Mouse (Mus musculus) spleen, adult 2 months (tissue): ENCODE results near the gene 9930111J21Rik2. TPM values are rescaled to one million over a fixed set of nuclear protein-coding genes. Genes with fewer than 3 reads are reported as not detected.
"Not testable (repeated sequence)": the region's sequence is repeated elsewhere in the genome, so short reads cannot be mapped to it uniquely, and the experiment has no call there.

ENCODE experiments used
- DNase-seq, 2 experiments: peaks; one replicate each; pipeline versions ENCODE4 v3.0.0 to v3.0.0-alpha.2; 2012 to 2021; ENCODE audit warnings: low spot score in 2 of 2, low read depth in 1 of 2
- H3K27ac ChIP-seq: fragments of 200-500 bp; 2 replicates; pipeline ENCODE4 v1.5.1; 2012; ENCODE audit warnings: low read length, inconsistent platforms; ENCODE audit not compliant: insufficient read depth
- H3K27me3 ChIP-seq: fragments of 200-500 bp; 2 replicates; pipeline ENCODE4 v1.6.1; 2012; ENCODE audit warnings: mild to moderate bottlenecking, moderate library complexity, low read length, inconsistent platforms; ENCODE audit not compliant: control insufficient read depth, insufficient read depth
- H3K36me3 ChIP-seq: fragments of 200-500 bp; 2 replicates; pipeline ENCODE4 v1.6.1; 2012; ENCODE audit warnings: mild to moderate bottlenecking, low read length, inconsistent platforms; ENCODE audit not compliant: control insufficient read depth, insufficient read depth
- H3K4me1 ChIP-seq: fragments of 200-500 bp; 2 replicates; pipeline ENCODE4 v1.6.1; 2011; ENCODE audit warnings: inconsistent platforms; ENCODE audit not compliant: control insufficient read depth, insufficient read depth, insufficient read length
- H3K4me3 ChIP-seq: fragments of 200-500 bp; 2 replicates; pipeline ENCODE4 v1.5.1; 2011; ENCODE audit warnings: mild to moderate bottlenecking, inconsistent platforms; ENCODE audit not compliant: insufficient read depth, insufficient read length; ENCODE audit errors: extremely low read depth
- WGBS: fragments of 180-500 bp; shearing (Covaris S2); methylation state at CpG from one replicate; pipeline ENCODE4 v1.1.7; 2018; 5-methylcytosine and 5-hydroxymethylcytosine counted together
- polyA plus RNA-seq: library from polyadenylated mRNA; depleted of rRNA; stranded (reverse); fragments of >200 nt; gene quantifications from 2 replicates; pipeline ENCODE4 v1.2.3, GENCODE M21; 2012

The 9930111J21Rik2 gene
- polyA plus RNA-seq, 1 experiment: 11.0 TPM

DNA sequence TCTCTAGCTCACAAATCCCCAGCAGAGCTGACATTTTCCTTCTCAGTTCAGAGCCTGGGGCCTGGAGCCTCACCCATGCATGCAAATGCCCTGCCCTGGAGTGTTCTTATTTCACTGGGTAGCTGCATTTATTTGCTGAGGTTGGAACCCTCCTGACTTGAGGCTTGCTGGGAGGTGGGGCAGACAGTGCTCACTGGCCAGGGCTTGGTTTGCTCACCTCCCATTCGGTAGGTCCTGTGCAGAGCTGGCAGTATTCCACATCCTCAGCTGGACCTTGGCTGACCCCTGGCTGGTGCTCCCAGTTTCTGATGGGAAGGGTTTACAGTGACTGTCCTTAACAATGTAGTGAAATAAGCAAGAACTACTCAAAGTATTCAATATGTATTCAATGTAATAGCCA, 44.3 kb downstream of the 9930111J21Rik2 start:
- 79% methylated on average over 1 of the region's 1 CpGs for WGBS
- not testable (repeated sequence) for DNase-seq, H3K36me3 ChIP-seq, H3K27me3 ChIP-seq, H3K27ac ChIP-seq, H3K4me1 ChIP-seq, H3K4me3 ChIP-seq

DNA sequence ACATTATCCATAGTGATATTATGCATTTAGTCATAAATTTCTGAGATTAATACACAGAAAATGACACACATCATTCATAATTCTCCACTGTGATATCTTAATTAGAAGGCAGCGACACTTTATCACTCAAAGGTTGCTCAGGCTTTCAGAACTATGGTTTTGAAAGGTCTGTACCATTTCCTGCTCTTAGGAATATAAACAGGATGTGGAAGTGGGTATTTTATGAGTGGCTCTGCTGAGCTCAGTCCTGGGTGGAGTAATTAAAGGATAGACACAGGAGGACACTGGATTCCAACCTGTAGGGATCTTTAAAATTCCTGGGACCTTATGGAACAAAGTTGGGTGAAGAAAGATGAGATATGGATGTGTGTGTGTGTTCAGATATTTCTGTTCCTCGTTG, 44.7 kb downstream of the 9930111J21Rik2 start:
- H3K4me1 ChIP-seq, H3K27me3 ChIP-seq, H3K36me3 ChIP-seq, DNase-seq, H3K4me3 ChIP-seq, H3K27ac ChIP-seq: not testable (repeated sequence)
- WGBS: 28% methylated on average over 2 of the region's 2 CpGs

DNA sequence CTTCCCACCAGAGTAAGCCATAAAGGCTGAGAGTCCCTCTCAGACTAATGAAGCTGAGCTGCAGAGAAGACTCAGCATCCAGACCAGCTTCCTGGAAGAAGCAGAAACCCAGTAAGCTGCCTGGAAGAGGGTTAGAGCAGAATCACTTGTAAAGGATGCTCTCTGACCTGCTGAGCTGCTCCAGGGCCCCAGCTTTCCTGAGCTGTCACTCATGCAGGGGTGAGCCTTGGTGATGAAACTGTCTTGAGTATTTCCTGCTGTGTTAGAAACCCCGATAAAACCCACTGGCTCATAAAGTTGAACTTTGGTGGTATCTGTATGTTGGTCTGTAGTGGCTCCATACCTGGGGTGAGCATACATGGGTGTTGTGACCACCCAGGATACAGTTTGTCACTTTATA, 50.6 kb downstream of the 9930111J21Rik2 start:
- H3K4me1 ChIP-seq, DNase-seq, H3K36me3 ChIP-seq, H3K4me3 ChIP-seq, H3K27ac ChIP-seq, H3K27me3 ChIP-seq: not testable (repeated sequence)
- WGBS: 14% methylated on average over 1 of the region's 1 CpGs

DNA sequence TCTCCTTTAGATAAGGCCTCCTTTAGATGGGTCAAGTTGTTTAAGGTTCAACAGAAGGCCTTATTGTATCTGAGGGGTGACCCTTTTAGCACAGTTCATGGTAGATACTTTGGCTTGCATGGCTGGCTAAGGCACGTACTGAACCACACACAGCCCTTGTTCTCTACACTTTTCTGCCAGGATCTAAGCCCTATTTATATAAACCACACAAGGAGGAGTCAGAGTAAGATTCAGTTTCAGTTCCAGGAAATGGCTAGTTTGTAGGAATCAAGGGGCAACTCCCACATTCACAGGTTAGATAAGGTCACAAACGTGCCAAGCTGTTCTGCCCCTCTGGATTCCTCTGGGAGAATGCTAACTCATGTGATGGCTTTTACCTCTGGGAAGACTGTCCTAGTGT, 57.0 kb downstream of the 9930111J21Rik2 start, which contains the start of gene Tgtp1:
TSS of gene Tgtp1 (minus strand) at position 155 of the 400 bp plus-strand sequence.
- peak within 1 kb of the TSS; percentile 59; the same call in 1 of the 2 replicates for H3K27ac ChIP-seq
- not testable (repeated sequence) for DNase-seq

DNA sequence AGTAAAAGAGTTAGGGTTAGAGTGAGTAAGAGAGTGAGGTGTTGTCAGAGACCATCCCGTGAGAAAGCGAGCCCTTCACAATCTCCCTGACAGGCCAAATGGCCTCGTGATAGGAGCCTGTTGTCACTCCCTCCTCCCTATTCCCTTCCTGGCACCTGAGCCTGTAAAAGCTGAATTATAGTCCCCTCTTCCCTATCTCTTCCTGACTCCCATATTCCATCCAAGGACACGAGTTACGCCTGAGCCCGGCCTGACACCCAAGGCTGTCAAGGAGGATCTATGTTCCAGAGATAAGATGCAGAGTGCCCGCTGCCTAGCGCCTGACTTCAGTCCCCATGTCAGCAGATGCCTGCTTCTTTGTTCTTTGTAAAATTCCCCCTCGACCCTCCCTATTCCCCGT, 57.7 kb downstream of the 9930111J21Rik2 start:
- not testable (repeated sequence) for H3K36me3 ChIP-seq, H3K27me3 ChIP-seq, DNase-seq, H3K27ac ChIP-seq, H3K4me3 ChIP-seq
- WGBS: 73% methylated on average over 10 of the region's 10 CpGs
- peaks cover 18% of the 10 kb centered on the region for H3K4me1 ChIP-seq

More for the DNA sequence above, 57.0 kb downstream of the 9930111J21Rik2 start, which contains the start of gene Tgtp1:
- not testable (repeated sequence) for H3K36me3 ChIP-seq, H3K27me3 ChIP-seq, H3K4me3 ChIP-seq
- WGBS: 8% methylated on average over 2 of the region's 2 CpGs
- H3K4me1 ChIP-seq: peaks cover 18% of the 10 kb centered on the region

DNA sequence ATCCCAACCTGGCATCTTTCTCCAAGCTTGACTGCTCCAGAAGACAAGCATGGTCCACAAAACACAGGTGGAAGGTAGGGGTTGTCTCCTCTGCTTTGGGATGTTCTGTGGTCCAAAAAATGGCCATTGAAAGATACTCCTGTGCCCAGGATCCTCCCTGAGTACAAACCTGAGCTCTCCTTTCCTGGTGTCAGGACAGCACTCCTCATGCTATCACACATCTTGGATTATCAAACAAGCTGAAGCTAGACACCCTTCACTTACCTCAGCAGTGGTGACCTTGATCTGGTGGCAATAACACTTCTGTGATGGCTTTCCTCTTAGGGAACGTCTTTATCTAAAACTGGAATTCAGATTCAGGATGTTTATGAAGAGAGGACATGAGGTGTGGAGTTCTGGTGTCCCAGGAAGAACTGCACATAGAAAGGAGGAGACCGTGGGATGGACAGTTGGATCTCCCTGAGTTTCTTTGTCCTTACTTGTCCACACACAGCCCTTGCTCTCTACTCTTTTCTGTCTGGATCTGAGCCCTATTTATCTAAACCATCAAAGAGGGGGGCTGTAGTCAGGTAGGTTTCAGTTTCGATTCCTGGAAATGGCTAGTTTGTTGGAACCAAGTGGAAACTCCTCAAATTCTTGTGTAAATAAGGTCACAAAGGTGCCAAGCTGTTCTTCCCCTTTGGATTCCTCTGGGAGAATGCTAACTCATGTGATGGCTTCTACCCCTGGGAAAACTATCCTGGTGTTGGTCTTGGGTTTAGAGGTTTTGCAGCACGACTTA, 59.1 kb downstream of the 9930111J21Rik2 start, which contains the start of gene Gm12185:
TSS of gene Gm12185 (minus strand) at position 487 of the 781 bp plus-strand sequence.
- DNase-seq, H3K27me3 ChIP-seq, H3K36me3 ChIP-seq: not testable (repeated sequence)
- H3K4me3 ChIP-seq: peak within 1 kb of the TSS; percentile 23; the same call in 1 of the 2 replicates
- peak within 1 kb of the TSS; percentile 37; the same call in 1 of the 2 replicates for H3K27ac ChIP-seq
- peaks cover 18% of the 10 kb centered on the region for H3K4me1 ChIP-seq
- 28% methylated on average over 4 of the region's 4 CpGs for WGBS

DNA sequence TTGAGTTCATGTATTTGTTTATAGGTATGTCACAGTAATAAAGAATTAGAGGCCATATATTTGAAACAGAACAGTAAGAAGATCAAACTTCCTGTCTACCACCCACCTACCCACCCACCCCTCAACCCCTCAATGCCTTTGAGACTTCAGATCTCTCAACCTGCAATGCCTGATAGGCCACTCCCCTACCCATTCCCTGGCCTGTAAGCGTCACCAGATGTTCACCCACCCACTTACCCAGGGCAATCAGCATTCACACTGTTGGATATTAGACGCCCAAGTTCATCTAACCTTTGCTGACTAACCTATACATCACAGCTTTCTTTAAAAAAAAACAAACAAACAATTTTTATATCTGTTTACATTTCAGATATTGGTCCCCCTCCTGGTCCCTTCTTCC, 61.1 kb downstream of the 9930111J21Rik2 start:
- peaks cover 18% of the 10 kb centered on the region for H3K4me1 ChIP-seq
- H3K4me3 ChIP-seq, H3K27me3 ChIP-seq, DNase-seq, H3K36me3 ChIP-seq, H3K27ac ChIP-seq: not testable (repeated sequence)
- 29% methylated on average over 2 of the region's 2 CpGs for WGBS

DNA sequence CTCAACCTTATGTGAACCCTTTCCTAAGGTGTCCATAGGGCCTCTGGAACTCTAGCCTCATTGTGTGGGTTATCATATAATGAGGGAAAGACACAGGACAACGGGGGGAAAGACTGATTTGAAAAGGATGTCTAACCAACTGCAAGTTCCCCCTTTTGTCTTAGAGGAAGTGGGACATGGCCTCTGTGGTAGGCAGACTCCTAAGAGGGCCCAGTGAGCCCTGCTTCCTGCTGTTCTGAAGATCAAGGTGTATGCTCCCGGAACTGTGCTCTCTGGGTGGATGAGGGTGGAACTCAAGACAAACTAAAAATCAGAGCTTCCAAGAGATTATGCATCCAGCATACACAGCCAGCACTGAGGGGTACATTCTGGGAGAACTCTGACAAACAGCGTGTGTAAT, 62.8 kb downstream of the 9930111J21Rik2 start:
- H3K36me3 ChIP-seq, H3K4me1 ChIP-seq, H3K27me3 ChIP-seq, H3K4me3 ChIP-seq, DNase-seq: not testable (repeated sequence)
- 26% methylated on average over 2 of the region's 3 CpGs for WGBS
- H3K27ac ChIP-seq: peak overlapping the region; percentile 45; the same call in 1 of the 2 replicates

DNA sequence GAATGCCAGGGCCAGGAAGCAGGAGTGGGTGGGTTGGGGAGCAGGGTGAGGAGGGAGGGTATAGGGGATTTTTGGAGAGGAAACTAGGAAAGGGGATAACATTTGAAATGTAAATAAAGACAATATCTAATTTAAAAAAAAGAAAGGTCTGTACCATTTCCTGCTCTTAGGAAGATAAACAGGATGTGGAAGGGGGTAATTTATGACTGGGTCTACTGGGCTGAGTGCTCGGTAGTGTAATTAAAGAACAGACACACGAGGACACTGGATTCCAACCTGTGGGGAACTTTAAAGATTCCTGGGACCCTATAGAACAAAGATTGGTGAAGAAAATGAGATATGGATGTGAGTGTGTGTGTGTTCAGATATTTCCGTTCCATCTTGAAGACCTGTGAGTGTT, 68.2 kb downstream of the 9930111J21Rik2 start:
- not testable (repeated sequence) for H3K4me1 ChIP-seq, H3K27ac ChIP-seq, H3K36me3 ChIP-seq, H3K27me3 ChIP-seq, H3K4me3 ChIP-seq, DNase-seq
- no CpG with 5 or more reads among the region's 3 CpGs for WGBS

DNA sequence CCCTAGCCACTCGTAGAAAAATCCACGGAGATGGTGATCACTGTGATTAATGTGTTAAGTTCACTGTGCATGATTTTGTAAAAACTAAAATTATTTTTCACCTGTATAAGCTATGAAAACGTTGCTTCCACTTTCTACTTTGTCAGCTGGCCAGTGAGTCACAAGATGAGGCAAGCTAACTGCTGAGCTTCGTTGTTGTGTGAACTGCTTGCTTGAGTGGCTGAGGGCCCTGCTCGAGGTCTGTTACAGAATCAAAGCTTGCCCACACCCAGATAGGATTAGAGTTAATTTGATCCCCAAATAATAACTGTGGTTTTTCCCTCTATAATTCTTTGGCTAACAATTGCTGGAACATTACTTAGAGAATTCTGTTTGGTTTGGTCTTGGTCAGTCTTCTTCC, 71.0 kb downstream of the 9930111J21Rik2 start:
- not testable (repeated sequence) for H3K4me1 ChIP-seq, H3K27ac ChIP-seq, DNase-seq, H3K36me3 ChIP-seq, H3K4me3 ChIP-seq, H3K27me3 ChIP-seq
- WGBS: no CpG with 5 or more reads among the region's 5 CpGs

DNA sequence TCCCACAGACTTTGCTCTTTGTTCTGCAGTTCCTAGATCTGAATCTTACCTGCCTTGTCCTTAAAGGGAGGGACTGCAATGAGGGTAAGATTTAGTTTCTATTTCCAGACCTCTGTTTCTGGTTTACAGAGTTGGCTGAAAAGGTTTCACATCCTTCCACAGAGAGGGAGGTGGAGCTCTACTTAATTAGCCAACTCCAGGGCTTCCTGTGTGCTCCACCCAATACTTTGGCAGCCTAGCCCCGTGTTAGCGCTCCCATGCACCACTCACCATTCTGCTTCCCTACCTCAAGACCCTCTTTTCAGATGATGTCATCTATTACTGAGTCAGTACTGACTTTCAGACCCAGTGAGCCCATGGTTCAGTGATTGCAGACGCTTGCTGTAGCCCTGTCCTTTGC, 71.8 kb downstream of the 9930111J21Rik2 start, which contains the start of gene 9930111J21Rik1:
TSS of gene 9930111J21Rik1 (minus strand) at position 148 of the 400 bp plus-strand sequence.
- H3K4me3 ChIP-seq, H3K27me3 ChIP-seq, H3K36me3 ChIP-seq, H3K4me1 ChIP-seq, DNase-seq: not testable (repeated sequence)
- peak within 1 kb of the TSS; percentile 70 for H3K27ac ChIP-seq
- no CpG with 5 or more reads among the region's 3 CpGs for WGBS
